In genomic region chr9:27790725-27791638, GRCm38 (mm10) we compare ENCODE assay signal across 7 mouse cellular contexts. TPM values are rescaled to one million over a fixed set of nuclear protein-coding genes. Genes with fewer than 3 reads are reported as not detected.
DNase-seq lines count a peak whose midpoint lies in the region; ATAC-seq and TF ChIP-seq lines count a peak whose summit lies in the region.

Gene Opcml, plus strand, starts transcription at chr9:27790775.

- H3K4me1 ChIP-seq in E14TG2a.4 (replicated peaks; ENCODE audit: low read depth, low read length) (peaks cover 5% of the 10 kb centered on the region), ES-E14 (ENCODE audit: control insufficient read depth in 2 of 2, insufficient read depth in 2 of 2, low read length in 2 of 2, poor library complexity in 1 of 2) (no peaks in the 10 kb centered on the region)
- no peaks in the 10 kb centered on the region for H3K4me1 ChIP-seq in embryonic fibroblast, embryonic 13.5 days (ENCODE audit: control insufficient read depth, insufficient read depth, low read length)
- peaks cover 17% of the 10 kb centered on the region for H3K4me1 ChIP-seq in midbrain, embryonic 13.5 days (replicated peaks)

- peaks cover 44% of the 10 kb centered on the region for H3K27me3 ChIP-seq in E14TG2a.4 (ENCODE audit: insufficient read depth, low read length)
- peaks cover 21% of the 10 kb centered on the region for H3K27me3 ChIP-seq in midbrain, embryonic 13.5 days

- no peak for DNase-seq in ES-E14 (ENCODE audit: low read depth, low spot score)
- DNase-seq in layer of hippocampus, adult 18-20 months (ENCODE audit: low spot score in 2 of 2): peak; percentile 62 to 83

- peak; percentile 94 for ATAC-seq in midbrain, embryonic 13.5 days
- no peak for ATAC-seq in erythroid progenitor cell, adult 5-6 weeks (replicated peaks; ENCODE audit: low FRiP score, poor library complexity, severe bottlenecking)
- ATAC-seq in CD4-positive, CD25-positive, alpha-beta regulatory T cell, adult 4 months: no peak

- H3K4me3 ChIP-seq in E14TG2a.4 (replicated peaks; ENCODE audit: low read length) (peak within 1 kb of the TSS; percentile 72), ES-E14 (ENCODE audit: insufficient read depth in 1 of 2, low read depth in 1 of 2, low read length in 2 of 2, poor library complexity in 1 of 2, severe bottlenecking in 1 of 2) (peak within 1 kb of the TSS; percentile 61 to 63)
- peak within 1 kb of the TSS; percentile 26 for H3K4me3 ChIP-seq in embryonic fibroblast, embryonic 13.5 days (ENCODE audit: insufficient read depth, low read length)
- peak within 1 kb of the TSS; percentile 50 for H3K4me3 ChIP-seq in midbrain, embryonic 13.5 days (replicated peaks)

- no peak for TF ChIP-seq POLR2A in embryonic fibroblast, embryonic 13.5 days (IDR thresholded peaks at IDR 0.05; ENCODE audit: low read depth, low read length)

- peaks cover 12% of the 10 kb centered on the region for H3K9me3 ChIP-seq in E14TG2a.4 (ENCODE audit: low read length)
- no peaks in the 10 kb centered on the region for H3K9me3 ChIP-seq in ES-E14 (ENCODE audit: control insufficient read depth, insufficient read depth, low read depth, low read length)
- no peaks in the 10 kb centered on the region for H3K9me3 ChIP-seq in midbrain, embryonic 13.5 days

- peak within 1 kb of the TSS; percentile 74 for H3K4me2 ChIP-seq in midbrain, embryonic 13.5 days (replicated peaks)

- no peak for TF ChIP-seq CTCF in E14TG2a.4 (conservative IDR thresholded peaks at IDR 0.05; ENCODE audit: low read length)
- TF ChIP-seq CTCF in embryonic fibroblast, embryonic 13.5 days (IDR thresholded peaks at IDR 0.05; ENCODE audit: borderline replicate concordance, insufficient read depth, low read length): no peak

- peak within 1 kb of the TSS; percentile 13; the same call in 1 of the 2 replicates for H3K9ac ChIP-seq in ES-E14 (ENCODE audit: insufficient read depth, low read depth, low read length, poor library complexity, severe bottlenecking)
- peak within 1 kb of the TSS; percentile 73 for H3K9ac ChIP-seq in midbrain, embryonic 13.5 days (replicated peaks)

- in situ Hi-C loops in ES-E14 (cut with MboI; ENCODE audit: low sequenced_read_pairs in 2 of 2, unreplicated experiment in 2 of 2): no loop called here

- WGBS in midbrain, embryonic 13.5 days: under 1% methylated on average over 28 of the region's 28 CpGs

- H3K36me3 ChIP-seq in E14TG2a.4 (ENCODE audit: insufficient read depth, low read length): no peaks in the 10 kb centered on the region
- H3K36me3 ChIP-seq in ES-E14 (ENCODE audit: control insufficient read depth, insufficient read depth, low read length, poor library complexity, severe bottlenecking): no peaks in the 10 kb centered on the region
- H3K36me3 ChIP-seq in midbrain, embryonic 13.5 days: no peaks in the 10 kb centered on the region

- H3K27ac ChIP-seq in ES-E14 (ENCODE audit: insufficient read depth, low read depth, low read length, poor library complexity, severe bottlenecking): no peak within 1 kb of the TSS
- no peak within 1 kb of the TSS for H3K27ac ChIP-seq in embryonic fibroblast, embryonic 13.5 days (ENCODE audit: insufficient read depth, low read length)
- peak within 1 kb of the TSS; percentile 80 for H3K27ac ChIP-seq in midbrain, embryonic 13.5 days

TF ChIP-seq in ES-E14, 5 proteins besides CTCF, POLR2A, EP300 and RAD21:
- TF ChIP-seq ZC3H11A (IDR thresholded peaks at IDR 0.05; ENCODE audit: borderline replicate concordance, low read depth, low read length): no peak
- no peak for TF ChIP-seq ZNF384 (IDR thresholded peaks at IDR 0.05; ENCODE audit: low read depth, low read length)
- no peak for TF ChIP-seq MAFK (IDR thresholded peaks at IDR 0.05; ENCODE audit: insufficient read depth, low read depth, low read length)
- TF ChIP-seq HCFC1 (IDR thresholded peaks at IDR 0.05; ENCODE audit: borderline replicate concordance, insufficient read depth, low read length): no peak
- TF ChIP-seq CHD2 (IDR thresholded peaks at IDR 0.05; ENCODE audit: low read depth, low read length): no peak

RNA-seq across cellular contexts. Expression of gene Opcml, which starts in this region (rescaled TPM):
- total RNA-seq in ES-E14 (2012; rRNA removed): 0.16 and 0.49 TPM in 2 replicates
- 0.15 and 0.83 TPM in 2 replicates for polyA plus RNA-seq in embryonic fibroblast, embryonic 13.5 days (2011; ENCODE audit: insufficient read length, low read depth, missing spikeins)
- total RNA-seq in layer of hippocampus, adult 18-20 months (2021): 100 to 1,000 TPM; 227 to 234 TPM
- polyA plus RNA-seq in midbrain, embryonic 13.5 days (2015; fragmentation: Nextera tagmentation; extraction: Ambion mirVana): 18.9 and 20.6 TPM in 2 replicates
- not detected in 2 replicates for total RNA-seq in erythroid progenitor cell, adult 5-6 weeks (2015; ENCODE audit: low replicate concordance)
- total RNA-seq in erythroid progenitor cell, adult 5-6 weeks (2017; ENCODE audit: low replicate concordance): not detected in 2 replicates
- not detected for polyA plus RNA-seq in CD4-positive, CD25-positive, alpha-beta regulatory T cell, adult 4 months (2017; shearing (Covaris generic))

Comparison
In these comparisons a context has a peak if more than half of its experiments do, and no peak if none do; other contexts are left out.
1. RNA of gene Opcml (total RNA-seq): 227 to 234 TPM in layer of hippocampus, adult 18-20 months; 0.16 to 0.49 TPM in ES-E14 and not detected in erythroid progenitor cell, adult 5-6 weeks; every median in the first group is over 100 times any median in the second.
2. RNA of gene Opcml (polyA plus RNA-seq): 18.9 to 20.6 TPM in midbrain, embryonic 13.5 days; 0.15 to 0.83 TPM in embryonic fibroblast, embryonic 13.5 days and not detected in CD4-positive, CD25-positive, alpha-beta regulatory T cell, adult 4 months; every median in the first group is over 10 times any median in the second.
3. Peak in every context shown above with its lines, with median percentiles within 50 percentile points of each other: H3K4me3 ChIP-seq.